Mouse (Mus musculus) heart, adult 8-10 months (tissue): ENCODE data around the gene Igfn1. TPM values are rescaled to one million over a fixed set of nuclear protein-coding genes. Genes with fewer than 3 reads are reported as not detected.

Source experiments
- DNase-seq: peaks from one replicate; pipeline ENCODE4 v3.0.0; 2022; ENCODE audit warnings: low spot score
- total RNA-seq, 4 experiments: library from RNA; stranded (reverse); gene quantifications; 2 replicates each; pipeline ENCODE4 v1.2.4; 2022

Igfn1 gene
- total RNA-seq, 4 experiments from 2014 or later = 0.05 to 0.16 (median 0.10) TPM

DNA sequence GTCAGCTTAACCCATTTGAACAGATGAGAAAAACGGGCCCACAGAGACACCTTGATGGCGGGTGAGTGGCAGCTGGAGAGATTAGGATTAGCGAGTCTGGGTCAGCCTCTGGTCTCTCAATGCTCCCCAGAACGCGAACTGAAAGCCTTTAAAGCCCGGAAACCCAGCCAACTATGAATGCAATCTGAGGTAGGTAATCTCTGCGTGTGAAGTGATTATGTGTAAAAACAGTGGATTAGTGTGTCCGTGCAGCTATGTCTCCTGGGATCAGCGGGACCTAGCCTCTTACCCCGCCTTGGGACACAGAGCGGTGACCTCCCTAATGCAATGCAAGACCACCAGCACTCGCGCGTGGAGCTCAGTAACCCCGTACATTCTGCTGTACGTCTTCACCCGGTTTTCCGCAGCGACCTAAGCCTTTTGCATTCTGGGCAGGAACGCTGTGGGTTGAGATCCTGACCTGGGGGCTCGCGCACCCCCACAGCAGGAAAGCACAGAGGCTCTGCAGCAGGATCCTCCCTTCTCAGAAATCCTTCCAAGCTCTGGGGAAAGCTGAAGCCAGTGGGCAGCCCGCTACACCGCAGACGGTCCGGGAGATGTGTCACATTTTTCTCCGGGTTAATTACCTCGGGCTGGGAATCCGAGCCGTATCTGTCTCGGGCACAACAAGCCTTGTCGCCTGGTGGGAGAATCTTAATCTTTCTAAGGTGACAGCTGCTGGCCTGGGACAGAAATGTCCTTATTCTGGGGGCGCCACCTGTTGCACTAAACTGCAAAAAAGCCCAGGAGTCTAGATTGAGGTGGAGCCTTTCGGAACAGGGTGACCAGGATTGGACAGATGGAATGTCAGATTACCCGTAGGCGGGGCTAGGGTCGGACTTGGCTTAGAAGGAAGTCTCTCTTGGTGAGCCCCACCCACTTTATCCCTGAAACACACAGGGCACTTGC lies 1.3 kb upstream of the Igfn1 start, which contains the start of gene Tmem9:
Gene Tmem9, plus strand, starts transcription at position 940 of the 948 bp plus-strand sequence.
- peak; percentile 78 for DNase-seq

DNA sequence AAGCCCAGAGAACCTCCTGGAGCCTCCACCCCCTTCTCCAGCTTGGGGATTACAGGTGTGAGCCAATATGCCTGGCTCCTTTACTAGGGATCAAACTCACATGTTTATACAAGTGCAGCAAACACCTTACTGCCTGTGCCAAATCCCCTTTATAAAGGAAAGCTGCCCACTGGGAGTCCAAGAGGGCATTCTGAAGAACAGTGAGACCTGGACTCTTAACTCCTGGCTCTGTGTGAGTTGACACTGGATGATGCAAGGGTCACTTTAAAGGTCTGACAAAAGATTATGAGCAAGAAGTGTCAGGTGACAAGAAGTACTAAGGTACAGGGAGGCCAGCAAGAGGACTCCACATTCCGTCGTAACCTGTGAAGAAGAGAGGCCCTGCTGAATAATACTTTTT lies 4.7 kb downstream of the Igfn1 start:
- DNase-seq = no peak

DNA sequence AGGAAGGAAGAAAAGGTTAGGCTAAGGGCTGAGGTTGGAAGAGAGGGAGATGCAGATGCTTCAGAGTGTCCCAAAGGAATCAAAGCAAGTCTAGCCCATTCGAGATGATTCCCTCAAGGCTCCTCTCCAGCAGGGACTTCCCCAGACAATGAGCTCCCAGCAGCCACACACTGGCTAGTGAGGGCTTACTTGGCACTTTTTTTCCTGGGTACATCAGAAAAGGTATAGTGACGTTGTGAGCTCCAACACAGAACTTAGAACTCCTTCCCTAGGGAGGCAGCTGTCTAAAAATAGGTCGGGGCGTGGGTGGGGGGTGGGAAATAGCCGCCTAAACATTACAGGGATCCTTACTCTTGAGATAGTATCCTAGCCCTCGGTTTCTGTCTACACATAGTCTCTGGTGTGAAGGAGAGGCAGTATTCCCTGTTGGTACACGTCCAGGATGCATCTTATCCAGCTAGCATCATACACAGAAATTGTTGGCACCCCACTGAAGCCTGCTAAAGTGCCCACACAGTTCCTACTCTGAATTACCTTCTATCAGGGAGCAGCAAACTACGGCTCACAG lies 6.3 kb downstream of the Igfn1 start:
- DNase-seq = no peak

DNA sequence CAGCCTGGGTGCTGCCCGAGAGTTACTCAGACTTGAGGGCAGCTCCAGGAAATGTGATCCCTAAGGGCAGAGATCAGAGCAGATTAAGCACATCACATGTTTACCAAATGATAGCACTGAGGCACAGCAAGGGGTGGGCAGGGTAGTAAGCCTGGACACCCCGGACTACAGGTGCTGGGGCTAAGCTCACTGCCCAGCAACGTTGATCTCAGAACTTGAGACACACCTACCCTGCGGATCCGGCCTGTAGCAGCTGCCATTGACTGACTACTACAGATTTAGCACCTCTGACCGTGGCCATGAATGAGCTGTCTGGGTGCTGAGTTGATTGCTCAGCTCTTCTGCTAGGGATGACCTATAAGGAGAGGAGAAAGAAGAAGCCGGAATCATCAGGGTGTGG lies 8.6 kb downstream of the Igfn1 start:
- DNase-seq = no peak

DNA sequence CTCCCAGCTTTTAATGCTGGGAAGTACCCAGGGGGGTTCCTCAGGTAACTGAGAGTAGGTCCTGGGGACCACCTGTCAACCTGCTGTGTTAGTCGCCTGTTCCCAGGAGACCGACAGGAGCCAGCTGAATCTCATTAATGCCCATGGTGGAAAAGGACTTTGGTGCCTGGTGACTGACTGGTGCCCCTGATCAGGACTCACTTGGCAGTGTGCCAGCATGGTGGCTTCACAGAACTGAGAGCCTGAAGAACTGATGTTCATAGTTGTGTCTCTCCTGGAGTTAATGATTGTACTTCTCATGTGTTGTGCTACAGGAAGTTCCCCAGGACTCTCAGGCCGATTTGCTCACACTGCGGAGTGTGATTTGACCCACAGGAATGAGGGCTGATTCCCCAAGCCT lies 12.7 kb downstream of the Igfn1 start:
- DNase-seq = no peak

DNA sequence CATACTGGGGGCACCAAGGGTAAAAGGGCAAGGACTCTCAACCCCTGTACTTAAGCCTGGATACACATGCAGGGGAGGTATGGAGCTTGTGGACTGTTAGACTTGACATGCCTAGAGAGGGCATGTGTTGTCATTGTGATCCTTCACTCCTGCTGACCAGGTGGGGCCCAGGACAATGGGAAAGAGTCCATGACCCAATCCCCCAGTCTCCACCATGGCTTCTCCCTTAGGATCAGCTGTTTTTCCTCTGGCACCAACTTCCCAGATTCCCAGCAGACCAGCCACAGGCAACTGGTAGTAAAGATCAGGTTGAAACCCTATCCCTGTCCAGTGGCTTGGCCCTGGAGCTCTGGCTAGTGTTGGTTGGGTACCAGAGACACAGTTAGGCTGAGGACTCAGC lies 16.3 kb downstream of the Igfn1 start:
- DNase-seq = no peak

DNA sequence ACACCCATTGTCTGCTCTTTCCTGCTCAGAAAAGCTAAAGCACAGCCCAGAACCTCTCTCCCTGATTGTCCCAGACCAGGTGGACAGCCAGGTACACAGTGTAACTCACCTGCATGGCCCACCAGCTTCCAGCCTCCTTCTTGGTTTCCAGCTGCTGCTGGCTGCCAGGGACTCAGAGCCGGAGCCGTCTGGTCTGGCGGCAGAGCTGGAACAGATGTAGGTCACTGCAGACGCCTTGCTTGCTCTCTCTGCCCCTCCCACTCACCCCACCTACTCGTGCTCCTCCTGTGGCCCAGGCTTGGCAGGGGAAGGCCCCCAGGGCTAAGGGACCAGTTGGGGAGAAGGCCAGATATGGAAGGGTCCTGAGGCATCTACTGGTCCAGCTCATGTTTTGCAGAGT lies 22.0 kb downstream of the Igfn1 start:
- no peak for DNase-seq

DNA sequence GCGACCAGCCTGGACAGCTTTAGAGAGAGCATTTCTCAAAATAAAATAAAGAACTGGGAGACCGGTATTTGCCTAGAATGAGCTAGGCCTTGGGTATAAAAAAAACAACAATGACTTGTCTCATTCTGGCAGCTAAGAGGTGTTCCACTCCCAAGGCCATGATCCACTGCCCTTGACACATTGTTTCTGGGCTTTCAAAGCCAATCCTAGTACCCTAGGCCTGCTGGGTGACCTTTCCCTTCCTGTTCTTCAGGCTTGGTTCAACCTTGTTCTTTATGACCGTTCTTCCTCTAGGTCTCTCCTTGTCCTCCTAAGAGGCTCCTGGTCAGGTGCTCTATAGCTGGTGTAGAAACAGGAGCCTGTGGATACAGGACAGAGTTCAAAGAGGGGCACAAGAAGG lies 33.6 kb downstream of the Igfn1 start:
- no peak for DNase-seq

DNA sequence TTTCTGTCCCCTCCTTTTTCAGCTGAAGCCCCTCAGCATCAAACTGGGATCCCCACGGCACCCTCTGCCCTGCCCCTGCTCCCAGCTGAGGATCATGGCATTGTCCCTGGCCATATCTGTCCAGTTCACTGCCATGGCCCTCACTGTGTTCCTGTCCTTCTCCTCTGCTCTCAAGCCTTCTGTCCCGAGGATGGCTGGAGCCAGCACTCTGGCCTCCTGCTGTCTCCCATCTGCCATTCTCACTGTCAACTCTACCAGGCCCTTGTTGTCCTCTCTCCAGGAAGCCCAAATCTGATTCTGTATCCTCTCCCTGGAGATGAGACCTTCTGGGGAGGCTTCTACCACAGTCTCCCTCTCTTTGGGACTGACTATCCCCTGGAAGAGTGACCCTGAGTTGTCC lies 35.7 kb downstream of the Igfn1 start:
- no peak for DNase-seq

DNA sequence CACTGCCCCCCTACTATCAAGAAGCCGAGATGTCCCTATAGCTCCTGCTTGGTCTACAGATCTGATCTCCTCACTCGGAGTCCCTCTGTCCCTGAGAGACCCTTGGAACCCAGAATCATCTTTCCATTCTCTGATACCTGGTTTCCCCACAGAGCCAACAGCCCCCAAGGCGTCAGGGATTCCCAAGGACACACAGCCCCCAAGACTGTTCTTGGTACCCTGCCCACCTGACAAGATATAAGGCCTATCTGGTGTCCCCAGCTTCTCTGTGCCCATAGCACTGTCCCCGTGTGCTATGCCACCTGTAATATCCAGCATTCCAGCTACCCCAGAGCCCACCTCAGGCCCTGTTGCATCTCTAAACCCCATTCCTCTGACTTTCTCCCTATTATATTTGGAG lies 38.4 kb downstream of the Igfn1 start:
- DNase-seq = no peak

DNA sequence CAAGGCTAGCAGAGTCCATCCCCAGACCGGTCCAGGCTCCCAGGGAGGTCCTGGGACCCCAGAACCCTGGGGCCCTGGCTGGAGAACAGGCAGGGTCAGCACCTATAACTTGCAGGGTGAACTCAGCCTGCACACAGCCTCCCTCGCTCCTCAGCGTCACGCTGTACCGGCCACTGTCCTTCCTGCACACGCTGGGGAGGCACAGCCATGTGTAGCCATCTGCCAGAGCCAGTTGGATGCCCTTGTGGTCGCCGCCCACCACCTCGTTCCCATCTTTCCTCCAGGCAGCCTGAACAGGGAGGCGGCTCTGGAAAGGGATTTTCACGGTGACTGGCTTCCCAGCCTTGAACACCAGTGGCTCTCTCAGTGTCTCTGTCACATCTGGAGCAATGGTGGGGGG lies 41.6 kb downstream of the Igfn1 start:
- no peak for DNase-seq

DNA sequence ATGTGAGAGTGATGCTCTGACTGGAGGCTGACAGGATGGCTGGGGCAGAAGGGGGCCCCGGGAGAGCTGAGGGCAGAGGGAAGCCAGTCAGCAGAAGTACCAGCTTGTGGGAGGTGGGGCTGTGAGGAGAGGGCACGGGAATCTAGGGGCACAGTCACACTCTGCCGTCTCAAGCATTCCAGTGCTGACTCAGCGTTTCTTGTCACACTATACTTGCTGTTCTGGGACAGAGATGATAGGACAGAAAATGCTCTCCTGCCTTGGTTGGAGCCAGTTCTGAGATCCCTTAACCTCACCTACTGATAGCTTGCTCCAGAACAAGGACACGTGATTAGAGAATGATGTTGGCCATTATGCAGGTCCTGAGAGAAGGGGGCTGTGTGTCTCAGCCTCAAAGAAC lies 43.0 kb downstream of the Igfn1 start:
- DNase-seq = no peak

DNA sequence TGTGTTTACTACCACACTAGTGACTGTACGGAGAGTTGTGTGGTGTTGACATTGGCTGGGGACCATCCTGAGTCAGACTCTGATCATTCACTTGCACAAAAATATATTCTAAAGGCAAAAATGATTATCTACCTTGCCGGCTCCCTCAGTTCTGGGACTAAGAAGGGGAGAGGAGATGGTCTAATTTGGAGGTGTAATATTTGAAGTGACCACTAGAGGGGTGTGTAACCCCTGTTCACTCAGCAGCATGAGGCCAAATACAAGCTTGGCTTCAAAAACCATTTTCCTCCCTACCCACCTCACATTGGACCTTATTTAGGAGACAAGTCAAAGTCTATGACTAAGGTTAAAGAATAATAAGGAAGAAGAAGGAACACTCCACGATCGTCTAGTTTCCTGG lies 47.7 kb downstream of the Igfn1 start:
- DNase-seq = peak; percentile 33

DNA sequence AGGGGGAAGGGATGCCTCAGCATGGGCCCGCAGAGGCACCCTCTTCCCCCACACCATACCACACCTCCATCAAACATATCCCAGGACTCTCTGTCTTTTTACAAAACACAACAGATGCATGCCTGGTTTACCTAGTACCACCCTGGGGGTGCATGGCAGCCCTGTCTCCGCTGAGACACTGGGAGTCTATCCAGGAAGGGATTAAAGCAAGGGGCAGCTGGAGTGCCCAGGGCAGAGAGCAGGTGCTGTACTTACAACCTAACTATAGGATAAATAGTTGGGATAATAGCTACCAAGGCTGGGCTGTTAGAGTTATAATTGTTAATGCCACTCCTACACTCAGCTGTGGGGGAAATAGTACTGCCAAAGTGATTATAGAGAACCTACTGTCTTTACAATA lies 57.3 kb downstream of the Igfn1 start:
- DNase-seq = no peak

DNA sequence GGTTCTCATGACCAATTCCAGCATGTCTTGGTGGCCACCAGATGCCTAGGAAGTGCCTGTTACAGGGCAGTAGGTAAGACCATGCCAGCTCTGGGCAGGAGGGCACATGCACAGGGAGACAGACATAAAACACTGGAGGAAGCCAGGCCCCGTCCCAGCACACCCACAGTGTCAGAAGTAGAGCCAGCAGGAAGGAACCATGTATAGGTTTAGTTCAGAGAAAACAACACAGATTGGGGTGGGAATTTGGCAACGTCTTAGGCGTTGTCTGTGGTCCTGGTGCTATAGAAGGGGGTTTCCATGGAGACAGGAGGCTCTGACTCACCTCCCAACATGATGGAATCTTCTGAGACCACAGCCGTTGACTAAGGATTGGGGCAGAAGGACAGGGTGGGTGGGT lies 59.9 kb downstream of the Igfn1 start:
- DNase-seq = no peak

DNA sequence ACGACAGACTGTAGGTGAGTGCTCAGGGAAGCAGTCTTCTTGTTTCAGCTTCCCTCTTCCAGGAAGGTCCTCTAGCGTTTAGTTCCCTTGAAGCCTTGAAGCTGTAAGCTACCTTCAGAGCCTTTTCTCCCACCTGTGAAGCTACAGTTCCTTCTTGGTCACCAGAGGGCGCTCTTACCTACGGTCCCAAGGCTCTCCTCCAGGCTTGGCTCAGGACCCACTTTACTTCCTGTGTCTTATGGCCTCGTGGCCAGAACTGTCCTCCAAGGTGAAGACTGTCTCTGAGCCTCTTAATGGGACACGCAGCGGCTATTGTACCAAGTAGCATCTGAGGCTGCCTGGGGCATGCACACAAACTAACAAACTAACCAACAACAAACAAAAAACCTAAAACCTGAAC lies 60.4 kb downstream of the Igfn1 start:
- DNase-seq = peak; percentile 36

DNA sequence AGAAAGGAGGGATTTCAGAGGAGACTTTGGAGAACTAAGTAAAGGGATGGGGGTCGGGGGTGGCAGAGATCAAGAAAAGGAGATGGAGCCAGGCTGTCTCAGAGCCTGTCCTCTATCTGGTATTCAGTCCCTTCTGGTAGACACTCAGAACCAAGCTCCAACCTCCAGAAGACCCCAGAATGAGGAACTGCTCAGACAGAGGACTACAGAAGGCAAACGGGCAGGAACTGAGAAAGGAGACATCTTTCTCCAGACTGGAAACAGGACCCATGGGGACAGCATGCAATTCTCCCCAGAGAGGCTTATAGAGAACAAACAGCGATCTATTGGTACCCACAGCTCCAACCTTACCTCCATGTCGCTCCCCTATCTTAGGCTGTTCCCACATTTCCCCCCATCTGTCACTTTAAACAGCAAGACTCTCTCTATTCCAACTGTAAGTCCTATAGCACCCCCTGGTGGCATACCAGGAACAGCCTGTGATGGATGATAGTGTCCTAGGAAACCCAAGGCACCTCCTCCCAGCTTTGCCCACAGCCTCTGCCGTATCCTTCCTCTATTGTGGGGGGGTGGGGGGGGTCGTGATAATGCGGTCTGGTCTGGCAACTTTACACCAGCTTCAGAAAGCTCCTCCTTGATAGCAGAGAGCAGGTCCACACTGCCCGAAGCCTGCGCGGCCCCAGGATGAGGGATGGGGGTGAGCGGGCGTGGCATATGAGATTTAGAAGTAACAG lies 61.4 kb downstream of the Igfn1 start:
- DNase-seq = peak; percentile 72

DNA sequence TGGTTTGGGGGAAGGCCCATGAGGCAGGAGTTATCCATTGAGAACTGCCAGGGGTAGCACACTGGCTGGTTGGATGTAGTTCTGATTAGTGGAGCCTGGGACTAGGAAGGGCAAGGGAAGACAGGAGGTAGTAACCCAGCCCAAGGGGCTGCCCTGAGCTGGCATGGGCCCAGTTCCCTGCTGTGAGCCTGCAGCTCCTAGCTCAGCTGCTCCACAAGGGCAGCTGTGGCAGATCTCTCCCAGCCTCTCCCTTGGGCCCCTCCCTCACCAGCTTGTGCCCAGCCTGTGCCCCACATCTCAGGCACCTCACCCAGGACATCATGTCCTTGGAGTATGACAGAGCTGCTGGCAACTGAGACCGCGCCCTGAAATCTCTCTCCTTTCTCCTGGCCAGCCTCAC lies 62.4 kb downstream of the Igfn1 start:
- DNase-seq = no peak

DNA sequence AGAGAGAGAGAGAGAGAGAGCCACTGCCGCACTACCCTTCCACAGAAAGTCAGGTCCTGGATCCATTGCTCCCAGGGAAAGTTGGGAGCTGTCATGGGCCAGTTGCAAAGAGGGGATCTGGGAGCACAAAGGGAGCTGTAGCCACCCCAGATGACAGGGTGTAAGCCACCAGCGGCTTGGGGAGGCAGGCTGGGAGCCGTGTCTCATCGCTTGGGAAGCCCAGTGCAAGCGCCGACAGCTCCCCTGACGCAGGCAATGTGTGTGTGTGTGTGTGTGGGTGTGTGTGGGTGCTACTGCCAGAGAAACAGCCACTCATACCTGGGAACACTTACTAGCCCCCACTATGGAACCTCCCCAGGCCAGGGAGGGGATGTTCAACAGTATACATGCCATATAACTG lies 64.0 kb downstream of the Igfn1 start:
- no peak for DNase-seq

DNA sequence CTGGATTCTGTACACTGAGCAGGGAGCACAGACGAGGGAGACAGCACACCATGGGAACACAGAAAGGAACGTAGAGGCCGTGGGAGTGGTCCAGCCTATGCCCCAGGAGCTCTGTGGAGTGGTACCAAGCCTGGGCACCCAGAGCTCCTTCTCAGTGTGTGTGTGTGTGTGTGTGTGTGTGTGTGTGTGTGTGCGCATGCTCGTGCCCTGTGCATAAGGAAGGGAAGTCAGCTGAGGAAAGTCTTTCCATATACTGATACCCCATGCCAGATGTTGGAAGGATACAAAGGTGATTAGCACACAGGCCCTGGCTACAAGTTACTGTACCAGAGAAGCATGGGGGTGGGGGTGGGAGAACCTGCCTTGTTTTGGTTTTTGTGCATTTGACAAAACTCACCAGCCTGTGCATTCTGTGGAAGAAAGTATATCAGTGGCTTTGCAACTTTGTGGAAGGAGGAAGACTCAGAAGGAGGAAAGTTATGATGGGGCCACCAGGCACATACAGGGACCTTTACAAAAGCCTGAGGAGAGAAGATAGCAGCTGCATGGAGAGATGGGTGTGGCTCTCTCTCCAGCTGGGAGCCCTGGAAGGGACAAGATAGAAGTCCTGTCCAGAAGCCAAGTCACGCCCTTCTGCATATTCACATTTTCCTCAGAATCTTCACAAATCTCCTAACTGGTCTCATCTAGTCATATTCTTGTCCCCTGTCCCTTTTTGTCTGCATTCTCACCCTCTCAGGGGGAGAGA lies 64.7 kb downstream of the Igfn1 start:
- no peak for DNase-seq

DNA sequence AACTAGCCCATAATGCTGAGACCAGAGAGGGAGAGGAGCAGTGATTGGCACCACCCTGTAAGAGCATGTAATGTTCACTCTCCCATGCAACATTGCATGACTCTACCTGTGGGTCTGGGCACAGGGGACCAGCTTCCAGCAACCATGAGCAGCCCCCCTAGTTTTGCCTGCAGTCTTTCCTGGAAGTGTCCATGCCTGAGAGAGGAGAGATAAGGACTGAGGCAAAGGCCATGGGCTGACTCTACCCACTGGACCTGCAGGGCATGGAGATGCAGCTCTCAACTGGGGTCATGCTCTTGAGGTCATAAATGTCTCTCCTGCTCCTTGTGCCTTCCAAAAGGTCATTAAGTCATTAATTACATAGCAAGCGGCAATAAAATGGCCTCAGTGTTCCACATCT lies 70.1 kb downstream of the Igfn1 start:
- no peak for DNase-seq
